Mouse (Mus musculus) hindbrain, embryonic 14.5 days (tissue): ENCODE results near the gene Treml4. TPM values are rescaled to one million over a fixed set of nuclear protein-coding genes. Genes with fewer than 3 reads are reported as not detected.

Experiments used
- ATAC-seq: fragments of 200-750 bp; cut with Nextera tagmentation; 2 replicates; pipeline ENCODE4 v1.8.0; 2017; ENCODE audit warnings: moderate number of reproducible peaks, mild to moderate bottlenecking, moderate TSS enrichment, moderate library complexity; ENCODE audit not compliant: low FRiP score
- DNase-seq: peaks from one replicate; pipeline ENCODE4 v3.0.0-alpha.2; 2015; ENCODE audit warnings: low spot score
- H3K27ac ChIP-seq: fragments of 300-500 bp; sonication (generic); 2 replicates; pipeline ENCODE4 v1.5.1; 2014; ENCODE audit warnings: mild to moderate bottlenecking, moderate library complexity
- H3K27me3 ChIP-seq: fragments of 300-500 bp; sonication (generic); 2 replicates; pipeline ENCODE4 v1.6.1; 2014; ENCODE audit warnings: mild to moderate bottlenecking, low read length, mixed read lengths; ENCODE audit not compliant: control insufficient read depth, insufficient read depth
- H3K36me3 ChIP-seq: fragments of 300-500 bp; sonication (generic); replicated peaks from 2 replicates; pipeline ENCODE4 v1.6.1; 2014; ENCODE audit not compliant: control insufficient read depth, insufficient read depth
- H3K4me1 ChIP-seq: fragments of 300-500 bp; sonication (generic); replicated peaks from 2 replicates; pipeline ENCODE4 v1.6.1; 2014; ENCODE audit warnings: antibody characterized with exemption, low read length, mixed read lengths; ENCODE audit not compliant: control insufficient read depth, insufficient read depth
- H3K4me2 ChIP-seq: fragments of 300-500 bp; sonication (generic); replicated peaks from 2 replicates; pipeline ENCODE4 v1.6.1; 2014; ENCODE audit warnings: mild to moderate bottlenecking, moderate library complexity
- H3K4me3 ChIP-seq: fragments of 300-500 bp; sonication (generic); replicated peaks from 2 replicates; pipeline ENCODE4 v1.5.1; 2014; ENCODE audit warnings: mild to moderate bottlenecking, low read length
- H3K9ac ChIP-seq: fragments of 300-500 bp; sonication (generic); 2 replicates; pipeline ENCODE4 v1.6.1; 2014
- H3K9me3 ChIP-seq: fragments of 300-500 bp; sonication (generic); 2 replicates; pipeline ENCODE4 v1.6.1; 2016; ENCODE audit warnings: low read length; ENCODE audit not compliant: control insufficient read depth
- WGBS: fragments of 180-500 bp; shearing (Covaris S2); extraction: QIAGEN DNeasy Blood & Tissue Kit; methylation state at CpG from one replicate; pipeline ENCODE4 v1.1.7; 2014; 5-methylcytosine and 5-hydroxymethylcytosine counted together
- polyA plus RNA-seq: library from polyadenylated mRNA; unstranded; fragments of >200 nt; fragmentation: Nextera tagmentation; extraction: Ambion mirVana; gene quantifications from 2 replicates; pipeline ENCODE4 v1.2.1, GENCODE M21; 2014

Gene Treml4
- polyA plus RNA-seq, 1 experiment from 2014 or later, result 0.44 TPM

DNA sequence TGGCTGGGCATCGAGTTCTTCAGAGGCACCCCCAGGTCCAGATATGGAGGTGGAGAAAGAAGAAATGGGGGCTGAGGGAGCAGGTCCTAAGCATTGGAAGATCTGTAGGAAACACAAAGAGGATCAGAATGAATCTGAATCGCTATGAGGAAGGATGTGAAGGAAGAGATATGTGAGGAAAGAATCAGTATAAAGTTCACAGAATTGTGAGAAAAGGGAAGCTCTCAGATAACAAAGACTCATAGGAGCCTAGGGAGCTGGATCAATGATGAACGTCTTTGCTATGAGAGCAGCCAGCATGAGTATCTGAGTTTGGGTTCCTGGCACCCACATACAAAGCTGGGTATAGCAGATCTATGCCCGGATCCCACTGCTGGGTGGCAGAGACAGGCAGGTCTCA is 5.7 kb downstream of the Treml4 start:
- Histone ChIP-seq H3K4me3 (no peak overlapping the region), H3K36me3 (no peaks in the 10 kb centered on the region), H3K27me3 (no peaks in the 10 kb centered on the region), H3K4me1 (no peaks in the 10 kb centered on the region), H3K27ac (no peak overlapping the region), H3K9me3 (no peaks in the 10 kb centered on the region), H3K4me2 (no peak overlapping the region), H3K9ac (no peak overlapping the region)
- DNase-seq, result no peak
- ATAC-seq, result no peak
- 81% methylated on average over 4 of the region's 4 CpGs for WGBS

DNA sequence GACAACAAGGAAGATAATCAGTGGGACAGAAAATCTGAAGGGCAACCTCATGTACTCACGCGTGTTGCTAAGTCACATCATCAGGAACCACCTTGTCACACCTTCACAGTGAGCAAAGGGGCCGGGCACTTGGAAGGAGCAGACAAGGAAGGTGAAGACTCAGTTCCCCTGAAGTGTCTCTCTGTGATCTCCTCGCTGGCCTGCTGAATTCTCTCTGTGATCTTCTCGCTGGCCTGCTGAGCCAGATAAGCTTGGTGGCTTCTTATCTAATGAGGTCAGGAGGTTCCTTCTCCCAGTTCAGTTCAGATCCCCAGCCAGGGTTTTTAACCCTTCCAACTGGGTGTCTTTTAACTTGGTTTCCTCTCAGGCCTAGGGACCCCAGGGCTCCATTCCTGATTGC is 8.1 kb downstream of the Treml4 start:
- 87% methylated on average over 5 of the region's 5 CpGs for WGBS
- DNase-seq, result no peak

DNA sequence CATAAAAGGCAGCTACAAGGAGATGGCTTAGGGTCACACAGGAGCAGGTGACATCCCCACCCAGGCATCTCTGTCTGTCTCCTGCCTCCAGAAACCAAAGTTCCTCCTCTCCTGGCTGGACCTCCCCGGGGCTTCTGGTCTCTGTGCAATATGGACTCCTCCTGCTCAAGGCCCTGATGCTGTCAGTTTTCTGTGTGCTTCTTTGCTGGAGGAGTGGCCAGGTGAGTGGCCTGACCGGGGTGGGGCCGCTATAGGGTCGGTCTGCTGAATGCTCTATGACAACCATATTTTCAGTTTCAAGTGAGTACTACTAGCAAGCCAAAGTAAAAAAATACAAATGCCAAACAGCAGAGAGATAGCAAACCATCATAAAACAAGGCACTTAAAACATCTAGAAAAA is 8.5 kb downstream of the Treml4 start:
- DNase-seq, result no peak
- WGBS, result 91% methylated on average over 4 of the region's 4 CpGs

More for the DNA sequence above, 8.1 kb downstream of the Treml4 start:
- Histone ChIP-seq H3K9ac (no peak overlapping the region), H3K4me1 (no peaks in the 10 kb centered on the region), H3K9me3 (no peaks in the 10 kb centered on the region), H3K4me2 (no peak overlapping the region), H3K27me3 (no peaks in the 10 kb centered on the region), H3K27ac (no peak overlapping the region), H3K4me3 (no peak overlapping the region), H3K36me3 (no peaks in the 10 kb centered on the region)
- no peak for ATAC-seq

DNA sequence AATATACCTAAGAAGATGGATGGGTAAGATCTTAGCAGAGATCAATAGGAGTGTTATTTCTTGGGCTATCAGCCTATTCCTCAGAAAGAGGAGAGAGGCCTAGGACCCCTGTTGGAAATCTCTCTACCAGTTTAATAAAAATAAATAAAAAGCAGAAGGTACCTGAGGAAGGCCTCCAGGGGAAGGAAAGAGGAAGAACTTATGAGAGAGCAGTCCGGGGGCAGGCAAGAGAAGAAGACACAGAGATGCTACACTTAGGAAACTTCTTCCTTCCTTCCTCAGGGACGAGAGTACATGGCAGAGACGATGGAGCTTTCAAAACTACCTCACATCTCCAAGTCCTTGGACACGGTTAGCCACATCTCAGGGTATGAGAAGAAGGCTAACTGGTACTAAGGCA is 10.0 kb downstream of the Treml4 start:
- H3K9me3 ChIP-seq, result no peaks in the 10 kb centered on the region
- 82% methylated on average over 4 of the region's 4 CpGs for WGBS
- ATAC-seq, result no peak
- no peaks in the 10 kb centered on the region for H3K36me3 ChIP-seq
- H3K27me3 ChIP-seq, result no peaks in the 10 kb centered on the region
- no peak overlapping the region for H3K9ac ChIP-seq
- no peak overlapping the region for H3K27ac ChIP-seq
- no peak for DNase-seq
- no peak overlapping the region for H3K4me2 ChIP-seq
- H3K4me1 ChIP-seq, result no peaks in the 10 kb centered on the region
- H3K4me3 ChIP-seq, result no peak overlapping the region

More for the DNA sequence above, 8.5 kb downstream of the Treml4 start:
- Histone ChIP-seq H3K4me2 (no peak overlapping the region), H3K4me3 (no peak overlapping the region), H3K9me3 (no peaks in the 10 kb centered on the region), H3K4me1 (no peaks in the 10 kb centered on the region), H3K27ac (no peak overlapping the region), H3K36me3 (no peaks in the 10 kb centered on the region), H3K27me3 (no peaks in the 10 kb centered on the region), H3K9ac (no peak overlapping the region)
- ATAC-seq, result no peak

DNA sequence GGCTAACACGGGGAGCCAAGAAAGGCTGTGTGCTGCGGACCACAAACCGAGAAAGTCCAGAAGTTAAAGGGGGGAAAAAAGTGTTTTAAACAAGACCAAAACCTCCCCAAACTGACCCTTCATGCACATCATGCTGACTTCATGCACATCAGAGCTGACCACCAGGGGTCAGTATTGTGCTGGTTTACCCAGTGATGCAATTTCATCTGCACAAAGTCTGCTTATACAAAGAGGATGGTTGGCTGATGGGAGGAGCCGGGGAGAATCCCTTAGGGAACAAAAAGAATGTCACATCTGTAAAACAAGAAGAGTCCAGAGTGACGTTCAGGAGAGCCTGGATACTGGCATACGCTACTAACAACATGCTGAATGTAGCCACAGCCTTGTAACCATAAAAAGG is 10.8 kb downstream of the Treml4 start:
- no peak overlapping the region for H3K27ac ChIP-seq
- WGBS, result 32% methylated on average over 6 of the region's 6 CpGs
- H3K4me3 ChIP-seq, result no peak overlapping the region
- no peak overlapping the region for H3K4me2 ChIP-seq
- H3K27me3 ChIP-seq, result no peaks in the 10 kb centered on the region
- H3K4me1 ChIP-seq, result no peaks in the 10 kb centered on the region
- no peaks in the 10 kb centered on the region for H3K36me3 ChIP-seq
- no peak overlapping the region for H3K9ac ChIP-seq
- ATAC-seq (no peak), DNase-seq (peak; percentile 79)
- no peaks in the 10 kb centered on the region for H3K9me3 ChIP-seq

DNA sequence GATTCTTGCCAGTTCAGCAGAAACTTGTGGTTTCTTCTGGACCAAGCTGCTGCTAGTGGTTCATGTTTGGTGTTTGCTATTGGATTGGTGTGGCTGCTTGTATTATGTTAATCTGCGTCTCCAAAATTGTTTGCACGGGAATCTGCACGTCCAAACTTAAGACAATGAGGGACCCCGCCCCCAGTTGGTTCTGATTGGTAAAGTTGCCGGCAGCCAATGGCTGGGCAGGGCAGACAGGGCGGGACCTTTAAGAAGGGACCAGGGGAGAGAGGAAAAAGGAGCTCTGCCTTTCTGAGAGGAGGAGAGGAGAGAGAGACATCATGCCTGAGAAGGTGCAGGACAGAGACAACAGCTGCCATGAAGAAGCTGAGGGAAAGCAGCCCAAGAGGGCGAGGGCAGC is 11.6 kb downstream of the Treml4 start:
- ATAC-seq, result no peak
- no peak overlapping the region for H3K27ac ChIP-seq

DNA sequence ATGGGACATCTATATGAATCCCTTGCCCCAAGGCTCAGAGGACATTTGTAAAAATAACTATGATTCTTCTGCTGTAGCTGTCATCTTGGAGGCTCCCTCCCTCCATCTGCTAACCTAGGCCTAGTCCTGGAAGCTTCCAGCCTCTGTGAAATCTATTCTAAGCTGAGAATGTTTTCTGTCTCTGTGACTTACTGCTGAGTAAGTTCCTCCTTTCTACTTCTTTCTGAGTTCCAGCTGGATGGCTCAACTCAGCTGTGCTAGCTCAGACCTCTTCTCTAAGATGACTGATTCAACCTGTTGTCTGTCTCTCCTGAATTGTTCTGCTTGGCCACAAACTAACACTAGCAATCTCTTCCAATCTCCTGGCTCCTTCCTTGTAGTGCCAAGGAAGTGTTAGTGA is 14.3 kb downstream of the Treml4 start:
- Histone ChIP-seq H3K4me1 (no peaks in the 10 kb centered on the region; the same call in 1 of the 2 replicates), H3K4me2 (no peak overlapping the region), H3K36me3 (no peaks in the 10 kb centered on the region), H3K4me3 (no peak overlapping the region), H3K9me3 (no peaks in the 10 kb centered on the region), H3K27ac (no peak overlapping the region), H3K27me3 (no peaks in the 10 kb centered on the region), H3K9ac (no peak overlapping the region)
- no peak for ATAC-seq
- no peak for DNase-seq

More for the DNA sequence above, 11.6 kb downstream of the Treml4 start:
- Histone ChIP-seq H3K27me3 (no peaks in the 10 kb centered on the region), H3K4me2 (no peak overlapping the region), H3K9me3 (no peaks in the 10 kb centered on the region), H3K4me3 (no peak overlapping the region), H3K4me1 (no peaks in the 10 kb centered on the region), H3K36me3 (no peaks in the 10 kb centered on the region), H3K9ac (no peak overlapping the region)
- no peak for DNase-seq
- WGBS, result 72% methylated on average over 7 of the region's 7 CpGs

DNA sequence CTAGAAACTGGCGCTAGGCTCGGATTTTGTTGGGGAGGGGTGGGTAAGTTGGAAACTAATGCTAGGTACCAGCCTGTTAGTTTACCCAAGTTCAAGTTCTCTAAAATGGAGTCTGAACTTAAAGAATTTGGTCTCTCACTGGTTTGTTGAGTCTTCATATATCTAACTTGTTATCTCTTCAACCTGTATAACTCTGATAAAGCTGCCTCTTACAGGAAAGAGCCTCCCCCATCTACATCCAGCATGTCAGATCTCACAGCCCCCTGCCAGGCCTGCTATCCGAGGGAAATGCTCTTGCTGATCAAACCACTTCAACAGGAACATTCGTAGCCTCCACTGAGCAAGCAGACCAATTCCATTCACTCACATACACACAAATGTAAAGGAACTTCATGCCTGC is 14.9 kb downstream of the Treml4 start:
- no peak overlapping the region for H3K27ac ChIP-seq
- no peak overlapping the region for H3K4me2 ChIP-seq
- no peaks in the 10 kb centered on the region for H3K9me3 ChIP-seq
- DNase-seq, result no peak
- H3K36me3 ChIP-seq, result no peaks in the 10 kb centered on the region
- no peak overlapping the region for H3K9ac ChIP-seq
- no peaks in the 10 kb centered on the region for H3K27me3 ChIP-seq
- H3K4me3 ChIP-seq, result no peak overlapping the region
- no peaks in the 10 kb centered on the region; the same call in 1 of the 2 replicates for H3K4me1 ChIP-seq
- ATAC-seq, result no peak
- 86% methylated on average over 4 of the region's 4 CpGs for WGBS

DNA sequence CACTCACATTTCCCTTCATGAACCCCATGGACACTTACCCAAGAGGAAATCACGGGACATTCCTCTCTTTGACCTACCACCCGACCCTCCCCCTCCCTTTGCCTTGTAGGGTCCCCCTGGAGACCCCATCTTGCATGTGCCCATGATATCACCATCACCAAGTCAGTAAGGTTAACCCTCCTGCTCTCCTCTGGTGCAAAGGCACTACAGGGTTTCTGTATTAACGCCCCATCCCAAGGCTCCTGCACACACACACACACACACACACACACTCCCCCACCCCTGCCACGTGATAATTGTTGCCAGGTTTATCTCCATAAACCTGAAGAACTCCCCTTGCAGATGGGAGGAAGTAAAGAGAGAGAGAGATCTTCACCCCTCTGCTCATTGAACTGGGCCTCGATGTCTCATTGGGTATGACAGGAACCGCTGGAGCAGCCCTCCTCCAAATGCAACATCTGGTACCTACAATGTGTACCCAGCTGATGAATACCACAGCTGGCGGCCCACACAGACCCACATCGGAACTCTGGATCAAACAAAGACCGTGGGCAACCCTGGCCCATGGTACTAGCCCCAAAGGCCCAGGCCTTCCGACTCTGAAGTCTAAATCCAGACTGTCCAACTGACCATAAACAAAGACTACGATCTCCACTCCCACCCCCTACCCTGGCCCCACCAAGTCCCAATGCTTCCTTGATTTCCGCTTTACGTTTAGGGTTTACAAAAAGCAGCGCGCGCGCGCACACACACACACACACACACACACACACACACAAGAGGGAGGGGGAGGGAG is 17.0 kb downstream of the Treml4 start:
- H3K9me3 ChIP-seq, result no peaks in the 10 kb centered on the region
- H3K4me1 ChIP-seq, result no peaks in the 10 kb centered on the region; the same call in 1 of the 2 replicates
- peak overlapping the region; percentile 23 for H3K4me3 ChIP-seq
- H3K9ac ChIP-seq, result peak overlapping the region; percentile 51
- DNase-seq, result no peak
- H3K27me3 ChIP-seq, result no peaks in the 10 kb centered on the region
- 26% methylated on average over 18 of the region's 18 CpGs for WGBS
- peak; percentile 60; the same call in 1 of the 2 replicates for ATAC-seq
- H3K4me2 ChIP-seq, result peak overlapping the region; percentile 52
- H3K27ac ChIP-seq, result peak overlapping the region; percentile 38; the same call in 1 of the 2 replicates
- H3K36me3 ChIP-seq, result no peaks in the 10 kb centered on the region
